Mouse (Mus musculus): ENCODE results near the gene Wipi1.

DNA sequence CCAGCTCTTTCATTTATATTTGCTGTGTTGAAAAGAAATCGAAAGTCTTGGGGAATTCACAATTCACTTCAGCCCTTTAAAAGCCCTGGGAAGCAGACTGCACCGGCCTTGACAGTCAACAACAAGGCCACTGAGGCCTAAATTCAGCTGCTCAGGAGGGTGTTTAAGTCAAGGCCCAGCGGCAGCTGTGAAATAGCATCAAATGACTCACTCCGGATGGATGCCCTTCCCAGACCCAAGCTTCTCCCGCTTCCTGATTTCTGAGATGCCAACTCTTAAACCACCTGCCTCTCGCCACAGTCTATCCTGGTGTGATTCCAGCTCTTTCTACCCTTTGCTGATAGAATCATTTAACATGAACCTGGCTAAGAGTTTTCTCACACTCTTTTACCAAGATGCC is 8.6 kb upstream of the Wipi1 start:
- TF ChIP-seq EP300 (IDR thresholded peaks at IDR 0.05; ENCODE audit: low read depth) (no peak), CTCF (IDR thresholded peaks at IDR 0.05; ENCODE audit: low read depth) (no peak)
